Mouse (Mus musculus): ENCODE results near the gene Trpv2.

Trpv2 gene

GRCm38 (mm10) chr11:62630225-62630821 lies 56.0 kb downstream of the Trpv2 start:
- DNase-seq = no peak

- DNase-seq = no peak
Measured at GRCm38 (mm10) chr11:62631138-62631537, 56.9 kb downstream of the Trpv2 start.

GRCm38 (mm10) chr11:62635406-62635805 lies 61.1 kb downstream of the Trpv2 start:
- no peak for DNase-seq

- DNase-seq = no peak
Measured at GRCm38 (mm10) chr11:62636105-62636839, 62.0 kb downstream of the Trpv2 start.

GRCm38 (mm10) chr11:62636840-62637221 lies 62.5 kb downstream of the Trpv2 start:
- DNase-seq = no peak

GRCm38 (mm10) chr11:62637401-62637800 lies 63.1 kb downstream of the Trpv2 start:
- no peak for DNase-seq

- DNase-seq = no peak
Measured at GRCm38 (mm10) chr11:62637806-62638205, 63.5 kb downstream of the Trpv2 start.

GRCm38 (mm10) chr11:62638402-62638801 lies 64.1 kb downstream of the Trpv2 start:
- DNase-seq = no peak

GRCm38 (mm10) chr11:62640378-62640777 lies 66.1 kb downstream of the Trpv2 start:
- no peak for DNase-seq

GRCm38 (mm10) chr11:62642023-62642844 lies 67.9 kb downstream of the Trpv2 start:
- no peak for DNase-seq

- no peak for DNase-seq
Measured at GRCm38 (mm10) chr11:62643011-62643631, 68.8 kb downstream of the Trpv2 start.

GRCm38 (mm10) chr11:62643681-62644363 lies 69.5 kb downstream of the Trpv2 start:
- no peak for DNase-seq

- no peak for DNase-seq
Measured at GRCm38 (mm10) chr11:62644602-62645336, 70.5 kb downstream of the Trpv2 start.

GRCm38 (mm10) chr11:62645337-62645675 lies 71.0 kb downstream of the Trpv2 start:
- DNase-seq = no peak

- no peak for DNase-seq
Measured at GRCm38 (mm10) chr11:62645732-62646494, 71.6 kb downstream of the Trpv2 start.

- no peak for DNase-seq
Measured at GRCm38 (mm10) chr11:62646495-62646843, 72.2 kb downstream of the Trpv2 start.

- no peak for DNase-seq
Measured at GRCm38 (mm10) chr11:62646958-62647515, 72.8 kb downstream of the Trpv2 start.

- peak in 1 of 2 experiments; percentile 64 for DNase-seq
Measured at GRCm38 (mm10) chr11:62647661-62648590, 73.6 kb downstream of the Trpv2 start, which contains the start of gene Lrrc75a. Gene Lrrc75a (minus strand): TSS chr11:62648523.

- DNase-seq = peak; percentile 96 to 98
Measured at GRCm38 (mm10) chr11:62648591-62649391, 74.5 kb downstream of the Trpv2 start, which contains the start of gene Mmgt2. Gene Mmgt2 (plus strand): TSS chr11:62648664.

Data from thymus, postnatal 36 days (tissue).